Mouse (Mus musculus) olfactory bulb, adult 2 months (tissue): ENCODE data around the gene Lgals12.

Experiments used
- CTCF ChIP-seq: fragments of 200-500 bp; IDR thresholded peaks from 2 replicates; pipeline ENCODE4 v1.5.1; 2012; ENCODE audit warnings: low read depth, mild to moderate bottlenecking, low read length, moderate library complexity; ENCODE audit not compliant: insufficient read depth
- POLR2A ChIP-seq: fragments of 200-500 bp; IDR thresholded peaks from 2 replicates; pipeline ENCODE4 v1.6.1; 2012; ENCODE audit warnings: mild to moderate bottlenecking, low read depth, low read length, moderate library complexity; ENCODE audit not compliant: insufficient read depth

- TF ChIP-seq CTCF (no peak), POLR2A (no peak)
Measured at GRCm38 (mm10) chr19:7595534-7595933, 11.5 kb downstream of the Lgals12 start.
